Mouse (Mus musculus) megakaryocyte, embryonic 14.5 days (primary cell): ENCODE measurements at regions not wholly inside any gene's neighbourhood (a gene's known extent, or its start where the extent isn't known, plus 50 kb on each side); places are given as distances from the start of the nearest gene placed in this dataset.

ENCODE experiments used
- FLI1 ChIP-seq: IDR thresholded peaks from 2 replicates; pipeline ENCODE4 v1.6.1; 2012; ENCODE audit warnings: low read length, inconsistent platforms, mixed read lengths
- GATA1 ChIP-seq: IDR thresholded peaks from 3 replicates; pipeline ENCODE4 v1.6.1; 2012; ENCODE audit warnings: mixed read lengths, low read length, inconsistent platforms, borderline replicate concordance

- TF ChIP-seq GATA1 (no peak), FLI1 (no peak)
Observed at GRCm38 (mm10) chr4:142701606-142702005, 462.4 kb upstream of the Kazn start.
